Mouse (Mus musculus) megakaryocyte, embryonic 14.5 days (primary cell): Measurements from ENCODE around the gene Maco1.

ENCODE experiments used
- FLI1 ChIP-seq: IDR thresholded peaks from 2 replicates; pipeline ENCODE4 v1.6.1; 2012; ENCODE audit warnings: low read length, inconsistent platforms, mixed read lengths
- GATA1 ChIP-seq: IDR thresholded peaks from 3 replicates; pipeline ENCODE4 v1.6.1; 2012; ENCODE audit warnings: mixed read lengths, low read length, inconsistent platforms, borderline replicate concordance

DNA sequence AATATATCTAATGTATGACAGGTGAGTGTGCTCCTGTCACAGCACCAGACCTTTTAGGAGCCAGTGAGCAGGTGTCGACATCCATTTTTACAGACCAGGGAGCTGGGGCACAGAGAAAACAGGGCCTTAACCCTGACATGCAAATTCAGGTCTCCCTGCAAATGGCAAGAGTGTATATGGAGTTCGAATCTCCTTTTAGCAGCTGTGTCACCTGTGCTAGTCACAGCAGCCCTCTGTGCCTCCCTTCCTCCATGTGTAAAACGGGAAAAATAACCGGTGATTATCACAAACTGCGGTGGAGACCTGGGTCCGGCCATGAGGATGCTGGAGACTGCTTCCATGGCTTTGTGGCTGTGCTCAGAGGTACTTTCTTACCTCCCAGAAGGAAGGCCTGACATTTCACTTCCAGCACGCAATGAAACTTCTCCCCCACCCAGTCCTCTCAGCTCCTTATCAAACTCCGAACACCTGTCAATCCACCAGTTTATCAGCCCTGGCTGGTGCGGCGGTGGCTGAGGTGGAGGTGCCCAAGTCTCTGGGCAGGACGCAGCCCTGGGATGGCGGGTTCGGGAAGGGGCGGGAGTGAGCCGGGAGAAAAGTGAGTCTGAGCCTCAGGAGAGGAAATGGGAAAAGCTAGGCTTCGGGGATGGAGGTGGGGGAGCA lies 16.1 kb upstream of the Maco1 start:
- TF ChIP-seq GATA1 (no peak), FLI1 (no peak)
